Mouse (Mus musculus) duodenum, adult 2 months (tissue): ENCODE measurements around the gene Slc7a1. TPM values are rescaled to one million over a fixed set of nuclear protein-coding genes. Genes with fewer than 3 reads are reported as not detected.

ENCODE experiments used
- polyA plus RNA-seq: library from polyadenylated mRNA; depleted of rRNA; stranded (reverse); fragments of >200 nt; gene quantifications from 2 replicates; pipeline ENCODE4 v1.2.3, GENCODE M21; 2012; ENCODE audit warnings: low replicate concordance; rRNA removed

Gene Slc7a1
- 4.2 and 11.0 TPM in 2 replicates for polyA plus RNA-seq

DNA sequence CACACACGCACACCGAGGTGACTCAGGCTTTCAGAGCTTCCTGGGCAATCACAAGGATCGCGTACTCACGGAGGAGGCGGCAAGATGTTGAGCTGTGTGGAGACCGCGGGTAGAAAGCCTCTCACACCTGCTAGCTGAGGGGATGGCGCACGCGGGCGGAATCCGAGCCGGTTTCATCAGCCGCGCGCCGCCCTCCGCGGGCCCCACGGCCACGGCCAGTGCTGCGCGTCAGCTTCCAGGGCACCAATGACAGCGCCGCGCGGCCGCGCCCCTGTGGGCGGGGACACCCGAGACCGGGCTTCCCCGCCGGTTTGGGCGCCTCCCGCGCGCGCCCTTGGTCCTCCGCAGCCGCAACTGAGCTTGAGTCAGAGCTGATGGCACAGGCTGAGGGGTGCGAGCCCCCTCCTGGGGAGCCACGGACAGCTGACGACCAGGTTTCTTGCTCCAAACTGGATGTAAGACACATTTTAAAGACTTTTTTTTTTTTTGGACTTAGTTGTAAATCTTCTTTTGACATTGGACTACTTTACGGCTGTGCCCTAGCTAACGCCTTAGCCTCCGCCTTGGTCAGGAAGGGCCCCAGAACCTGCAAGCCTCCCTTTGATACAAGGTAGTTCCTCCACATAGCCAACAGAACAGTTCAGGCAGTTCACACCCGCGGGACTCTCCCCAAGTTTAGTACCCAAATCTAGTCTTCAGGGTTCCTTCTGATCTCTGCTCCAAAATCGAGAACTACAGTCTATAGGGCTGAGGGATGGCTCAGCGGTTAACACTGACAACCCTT, at the start of gene Slc7a1:
Gene Slc7a1 (minus strand): TSS at position 245 of the 784 bp plus-strand sequence.

Other genes starting within 250 kb of the Slc7a1 start
- gene Ubl3, start 152.9 kb upstream of the Slc7a1 start, polyA plus RNA-seq, result 36.6 and 55.0 TPM in 2 replicates